Mouse (Mus musculus): ENCODE results near the gene B4galnt1. TPM values are rescaled to one million over a fixed set of nuclear protein-coding genes. Genes with fewer than 3 reads are reported as not detected.
"Not testable (repeated sequence)": the region's sequence is repeated elsewhere in the genome, so short reads cannot be mapped to it uniquely, and the experiment has no call there.

Gene B4galnt1
- total RNA-seq, 2 experiments from 2014 or later, result 14.0 to 25.2 TPM

- ATAC-seq (replicated peaks; ENCODE audit: low FRiP score, poor library complexity, severe bottlenecking), result no peak
Measured at GRCm38 (mm10) chr10:127183759-127184158, 18.7 kb downstream of the B4galnt1 start.

GRCm38 (mm10) chr10:127185101-127185500, 20.1 kb downstream of the B4galnt1 start:
- no peak for ATAC-seq (replicated peaks; ENCODE audit: low FRiP score, poor library complexity, severe bottlenecking)

- no peak for ATAC-seq (replicated peaks; ENCODE audit: low FRiP score, poor library complexity, severe bottlenecking)
Measured at GRCm38 (mm10) chr10:127185506-127185905, 20.5 kb downstream of the B4galnt1 start.

- no peak; the same call in 1 of the 2 replicates for ATAC-seq (replicated peaks; ENCODE audit: low FRiP score, poor library complexity, severe bottlenecking)
Measured at GRCm38 (mm10) chr10:127186451-127186850, 21.4 kb downstream of the B4galnt1 start.

GRCm38 (mm10) chr10:127187371-127188078, 22.5 kb downstream of the B4galnt1 start:
- no peak for ATAC-seq (replicated peaks; ENCODE audit: low FRiP score, poor library complexity, severe bottlenecking)

- ATAC-seq (replicated peaks; ENCODE audit: low FRiP score, poor library complexity, severe bottlenecking), result no peak
Measured at GRCm38 (mm10) chr10:127188079-127188453, 23.0 kb downstream of the B4galnt1 start.

- ATAC-seq (replicated peaks; ENCODE audit: low FRiP score, poor library complexity, severe bottlenecking), result peak; percentile 42
Measured at GRCm38 (mm10) chr10:127188465-127189115, 23.6 kb downstream of the B4galnt1 start.

GRCm38 (mm10) chr10:127189116-127189650, 24.2 kb downstream of the B4galnt1 start:
- peak; percentile 80 for ATAC-seq (replicated peaks; ENCODE audit: low FRiP score, poor library complexity, severe bottlenecking)

GRCm38 (mm10) chr10:127189651-127190381, 24.8 kb downstream of the B4galnt1 start, which contains the start of gene Arhgef25:
TSS of gene Arhgef25 (minus strand) at chr10:127190083.
- 0 out of 2 replicates have a peak, but pooled peaks have one; percentile 8 for ATAC-seq (replicated peaks; ENCODE audit: low FRiP score, poor library complexity, severe bottlenecking)

- no peak for ATAC-seq (replicated peaks; ENCODE audit: low FRiP score, poor library complexity, severe bottlenecking)
Measured at GRCm38 (mm10) chr10:127190398-127191190, 25.6 kb downstream of the B4galnt1 start.

- ATAC-seq (replicated peaks; ENCODE audit: low FRiP score, poor library complexity, severe bottlenecking), result no peak
Measured at GRCm38 (mm10) chr10:127191191-127192056, 26.4 kb downstream of the B4galnt1 start.

GRCm38 (mm10) chr10:127192057-127192328, 27.0 kb downstream of the B4galnt1 start:
- not testable (repeated sequence) for ATAC-seq (replicated peaks; ENCODE audit: low FRiP score, poor library complexity, severe bottlenecking)

- ATAC-seq (replicated peaks; ENCODE audit: low FRiP score, poor library complexity, severe bottlenecking), result no peak
Measured at GRCm38 (mm10) chr10:127193011-127193410, 28.0 kb downstream of the B4galnt1 start.

- ATAC-seq (replicated peaks; ENCODE audit: low FRiP score, poor library complexity, severe bottlenecking), result peak; percentile 75
Measured at GRCm38 (mm10) chr10:127194428-127195327, 29.7 kb downstream of the B4galnt1 start.

GRCm38 (mm10) chr10:127195328-127196129, 30.5 kb downstream of the B4galnt1 start, which contains the start of gene Dtx3:
TSS of gene Dtx3 (minus strand) at chr10:127195728.
- peak; percentile 15; the same call in 1 of the 2 replicates for ATAC-seq (replicated peaks; ENCODE audit: low FRiP score, poor library complexity, severe bottlenecking)

GRCm38 (mm10) chr10:127196392-127196791, 31.4 kb downstream of the B4galnt1 start:
- no peak for ATAC-seq (replicated peaks; ENCODE audit: low FRiP score, poor library complexity, severe bottlenecking)

GRCm38 (mm10) chr10:127197104-127197503, 32.1 kb downstream of the B4galnt1 start:
- no peak for ATAC-seq (replicated peaks; ENCODE audit: low FRiP score, poor library complexity, severe bottlenecking)
